Mouse (Mus musculus) megakaryocyte-erythroid progenitor cell, adult 5 weeks (primary cell): ENCODE results near the gene Usp44. TPM values are rescaled to one million over a fixed set of nuclear protein-coding genes. Genes with fewer than 3 reads are reported as not detected.

Experiments used
- polyA plus RNA-seq: library from polyadenylated mRNA; stranded (reverse); fragments of >175 nt; gene quantifications from 2 replicates; pipeline ENCODE4 v1.2.3, GENCODE M21; 2012

The Usp44 gene
- polyA plus RNA-seq = 0.34 and 0.91 TPM in 2 replicates

GRCm38 (mm10) chr10:93830931-93831729 lies at the start of gene Usp44:
TSS of gene Usp44 (plus strand) at chr10:93831555.

GRCm38 (mm10) chr10:93897043-93897646 lies 65.8 kb downstream of the Usp44 start, which contains the start of gene Metap2:
TSS of gene Metap2 (minus strand) at chr10:93897093.

Other genes with a start within 250 kb of the Usp44 start
- 130 and 170 TPM in 2 replicates for gene Snrpf, start 241.8 kb upstream of the Usp44 start, polyA plus RNA-seq
- 1.1 and 1.2 TPM in 2 replicates for gene Ntn4, start 190.9 kb upstream of the Usp44 start, polyA plus RNA-seq
- 564 and 827 TPM in 2 replicates for gene Metap2, start 65.5 kb downstream of the Usp44 start, polyA plus RNA-seq
- 1.6 and 2.2 TPM in 2 replicates for gene Vezt, start 204.3 kb downstream of the Usp44 start, polyA plus RNA-seq
- 0.20 and 0.29 TPM in 2 replicates for gene Fgd6, start 204.4 kb downstream of the Usp44 start, polyA plus RNA-seq